Mouse (Mus musculus) megakaryocyte, embryonic 14.5 days (primary cell): Measurements from ENCODE around the gene Hdgfl3.

Experiments used
- FLI1 ChIP-seq: IDR thresholded peaks from 2 replicates; pipeline ENCODE4 v1.6.1; 2012; ENCODE audit warnings: low read length, inconsistent platforms, mixed read lengths
- GATA1 ChIP-seq: IDR thresholded peaks from 3 replicates; pipeline ENCODE4 v1.6.1; 2012; ENCODE audit warnings: mixed read lengths, low read length, inconsistent platforms, borderline replicate concordance

DNA sequence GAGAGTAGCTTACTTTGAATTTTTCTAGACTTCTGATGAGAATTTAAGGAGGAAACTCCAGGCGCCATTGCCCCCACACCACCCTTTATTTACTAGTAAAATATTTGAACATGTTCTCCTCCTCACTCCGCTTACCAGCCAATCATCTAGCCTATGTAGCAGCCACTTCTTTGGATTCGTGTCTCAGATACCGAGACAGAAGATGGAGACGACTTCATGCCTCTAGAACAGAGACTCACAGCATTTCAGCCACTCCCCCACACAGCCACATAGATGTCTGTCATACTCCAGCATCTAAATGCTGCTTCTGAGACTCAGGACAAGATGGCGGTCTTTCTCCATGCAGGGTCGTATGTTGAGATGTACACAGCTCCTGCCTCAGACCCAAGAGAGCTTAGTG, 92.1 kb downstream of the Hdgfl3 start:
- TF ChIP-seq GATA1 = no peak
- no peak for TF ChIP-seq FLI1
